Mouse (Mus musculus): ENCODE results near the gene Pnkp.

Pnkp gene

DNA sequence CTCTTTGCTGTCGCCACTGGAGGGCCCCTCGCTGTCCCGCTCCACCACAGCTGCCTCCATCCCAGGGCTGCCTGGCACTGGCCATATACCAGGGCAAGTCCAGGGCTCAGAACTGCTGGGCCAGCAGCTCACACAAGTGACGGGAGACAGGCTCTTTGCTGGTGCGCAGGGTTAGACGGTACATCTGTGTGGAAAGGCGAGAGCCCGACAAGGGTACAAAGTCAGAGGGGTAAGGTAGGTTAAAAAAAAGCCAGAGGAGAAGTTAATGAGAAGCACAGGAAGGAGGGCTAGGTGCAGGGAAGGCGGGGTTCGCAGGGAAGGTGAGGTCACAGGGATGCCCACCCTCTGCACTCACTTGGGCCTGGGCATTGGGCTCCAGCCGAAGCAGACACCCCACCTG lies 43.7 kb downstream of the Pnkp start:
- DNase-seq (ENCODE audit: low spot score in 2 of 2) = no peak

DNA sequence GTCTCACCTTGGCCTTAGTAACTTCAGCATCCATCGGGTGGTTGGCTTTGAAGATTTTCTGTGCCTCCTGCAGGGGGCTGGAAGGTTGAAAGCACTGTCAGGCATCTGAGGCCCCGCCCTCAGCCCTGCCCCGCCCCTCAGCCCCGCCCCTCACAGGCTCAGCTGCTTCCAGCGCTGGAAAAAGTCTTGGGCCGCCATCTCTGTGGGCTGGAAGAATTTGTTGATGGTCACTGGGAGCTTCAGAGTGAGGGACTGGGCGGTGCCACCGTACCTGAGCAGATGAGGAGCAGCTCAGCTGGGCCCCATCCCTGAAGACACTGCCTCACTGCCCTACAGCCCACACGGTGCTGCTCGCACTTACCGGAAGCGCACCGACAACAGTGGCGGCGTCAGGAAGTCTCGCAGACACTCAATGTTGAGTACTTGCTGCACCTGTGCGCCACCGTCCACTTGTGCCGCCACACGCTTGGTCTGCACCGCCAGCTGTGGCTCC lies 44.3 kb downstream of the Pnkp start:
- no peak for DNase-seq (ENCODE audit: low spot score in 2 of 2)

DNA sequence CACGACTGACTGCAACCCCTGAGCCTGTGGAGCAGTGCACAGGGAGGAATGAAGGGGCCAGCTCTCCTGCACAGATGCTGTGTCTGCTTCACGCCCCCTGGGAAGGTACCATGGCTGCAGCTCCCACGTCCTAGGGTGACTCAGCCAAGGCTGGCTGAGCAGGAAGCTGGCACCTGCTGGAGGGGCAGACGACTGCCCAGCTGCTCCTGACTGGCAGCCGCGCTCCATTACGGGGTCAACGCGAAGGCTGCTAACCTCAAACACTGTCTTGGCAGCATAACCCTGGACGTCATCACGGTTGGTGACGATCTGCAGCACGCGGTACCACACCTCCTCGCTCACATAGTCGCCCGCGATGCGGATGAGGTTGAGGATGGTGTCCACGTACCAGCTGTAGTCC lies 48.5 kb downstream of the Pnkp start:
- DNase-seq (ENCODE audit: low spot score in 2 of 2) = no peak

DNA sequence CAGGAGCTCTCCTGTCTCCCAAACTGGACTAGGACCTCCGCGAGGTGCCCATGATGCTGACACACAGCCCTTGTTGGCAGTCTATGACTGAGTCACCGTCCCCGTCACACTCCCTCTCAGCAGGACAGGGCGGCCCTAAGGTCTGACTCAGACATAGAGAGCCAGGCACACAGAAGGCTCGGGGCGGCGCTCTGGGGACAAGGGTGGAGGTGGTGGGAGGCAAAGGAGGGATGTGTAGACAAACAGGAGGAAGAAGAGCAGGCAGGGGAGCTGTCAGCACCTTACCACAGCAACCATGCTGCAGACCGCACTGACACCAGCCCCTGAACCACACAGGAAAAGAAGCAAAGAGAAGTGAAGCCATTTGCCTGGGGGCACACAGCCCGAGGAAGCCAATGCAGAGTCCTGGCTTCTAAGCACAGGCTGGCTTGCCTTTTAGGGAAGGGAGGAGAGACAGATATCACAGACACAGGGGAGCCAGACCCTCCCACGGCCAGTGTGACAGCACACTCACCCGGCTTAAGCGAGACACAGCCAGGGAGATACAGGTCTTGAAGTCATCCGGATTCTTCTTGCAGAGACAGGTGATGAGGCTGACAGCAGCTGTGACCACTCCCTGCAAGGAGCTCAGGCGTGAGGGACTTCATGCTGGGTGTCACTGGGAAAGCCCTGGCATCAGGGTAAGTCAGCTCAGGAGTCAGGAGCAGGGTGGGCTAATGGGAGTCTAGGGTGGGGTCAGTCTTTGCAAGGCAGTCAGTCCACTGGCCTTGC lies 52.0 kb downstream of the Pnkp start:
- no peak for DNase-seq (ENCODE audit: low spot score in 2 of 2)
